Mouse (Mus musculus): ENCODE results near the gene Neurod6.

Gene Neurod6

GRCm38 (mm10) chr6:55646824-55647560 is 34.1 kb downstream of the Neurod6 start:
- DNase-seq, result no peak

- no peak for DNase-seq
These were observed 34.8 kb downstream of the Neurod6 start for GRCm38 (mm10) chr6:55646111-55646823.

DNA sequence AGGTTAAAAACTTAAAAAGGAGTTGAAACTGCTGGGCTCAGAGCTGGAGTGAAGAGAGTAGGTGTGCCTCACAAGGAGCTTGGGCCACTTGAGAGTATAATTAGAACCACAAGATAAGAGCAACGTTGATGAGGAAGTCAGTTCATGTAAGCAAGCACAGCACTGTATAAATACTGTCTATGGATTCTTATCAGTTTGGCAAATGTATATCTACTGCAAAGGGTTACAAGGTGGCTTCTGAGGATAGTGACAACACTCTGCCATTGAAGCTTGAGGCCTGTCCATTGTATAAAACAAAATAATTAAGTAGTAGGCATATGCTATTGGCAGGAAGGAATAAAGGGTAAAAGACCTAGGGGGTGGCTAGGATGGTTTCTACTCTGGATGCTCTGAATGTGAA is 46.4 kb downstream of the Neurod6 start:
- DNase-seq, result no peak

Measured in lung, postnatal 36 days (tissue).